In the genomic region with DNA sequence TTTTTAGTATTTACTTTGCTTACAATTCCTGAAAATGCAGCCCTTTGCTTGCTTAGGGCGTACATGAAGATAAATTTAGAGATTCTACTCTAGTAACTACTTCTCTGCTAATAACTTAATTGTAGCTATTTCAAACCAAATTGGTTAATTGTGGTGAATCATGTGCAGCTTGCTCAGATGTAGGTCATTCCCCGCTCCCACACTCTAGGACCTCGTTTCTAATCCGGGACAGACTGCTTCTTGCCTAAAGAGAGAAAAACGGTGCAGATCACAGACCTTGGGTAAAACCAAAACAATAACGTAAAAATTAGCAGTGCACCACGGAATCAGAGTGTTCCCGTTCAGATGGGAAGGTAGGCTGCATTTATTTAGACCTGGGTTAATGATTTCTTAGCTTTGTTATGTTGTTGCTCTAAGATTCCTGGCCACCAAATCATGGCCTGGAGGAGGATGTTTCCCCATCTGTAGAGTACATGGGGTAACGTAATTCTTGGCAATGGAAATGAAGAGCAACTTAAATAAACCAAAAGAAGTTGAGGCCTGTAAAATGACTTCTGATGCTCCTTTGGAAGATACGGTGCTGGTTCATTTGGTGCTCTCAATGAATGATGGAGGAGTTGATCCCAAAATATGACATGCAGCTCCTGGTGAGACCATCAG, we compare ENCODE assay signal across 30 mouse cellular contexts. TPM values are rescaled to one million over a fixed set of nuclear protein-coding genes. Genes with fewer than 3 reads are reported as not detected.
DNase-seq lines count a peak whose midpoint lies in the region; ATAC-seq and TF ChIP-seq lines count a peak whose summit lies in the region.
"Had no signal": no experiment of that assay in that cellular context is flagged by ENCODE, and none has a peak within 500 bp of the region (broad histone marks: within the 10 kb centered on the region; RNA-seq: fewer than 3 reads in every experiment).

No protein-coding gene starts in this region.

- TF ChIP-seq CTCF in hindbrain, postnatal 0 days (IDR thresholded peaks at IDR 0.05; ENCODE audit: low read depth) = no peak
- TF ChIP-seq CTCF in lung, postnatal 0 days (IDR thresholded peaks at IDR 0.05) = no peak

- no peak for TF ChIP-seq EP300 in lung, postnatal 0 days (IDR thresholded peaks at IDR 0.05)

- no peak overlapping the region for H3K4me2 ChIP-seq in hindbrain, embryonic 13.5 days
- H3K4me2 ChIP-seq in hindbrain, postnatal 0 days (ENCODE audit: low read depth, low read length) = no peak overlapping the region
- H3K4me2 ChIP-seq in lung, postnatal 0 days (replicated peaks; ENCODE audit: low read depth, low read length) = no peak overlapping the region
- H3K4me2 ChIP-seq: heart, embryonic 11.5 days; heart, embryonic 15.5 days; hindbrain, embryonic 15.5 days had no signal

- H3K27ac ChIP-seq in hindbrain, embryonic 13.5 days = 0 out of 2 replicates have a peak overlapping the region, but pooled peaks have one; percentile 8
- H3K27ac ChIP-seq in hindbrain, postnatal 0 days = no peak overlapping the region
- no peak overlapping the region for H3K27ac ChIP-seq in lung, postnatal 0 days (ENCODE audit: low read length)
- H3K27ac ChIP-seq: embryonic facial prominence, embryonic 10.5 days; heart, adult 2 months; heart, embryonic 15.5 days; hindbrain, embryonic 10.5 days; hindbrain, embryonic 15.5 days had no signal

- peak; percentile 45; the same call in 1 of the 2 replicates for ATAC-seq in cerebellum, adult (ENCODE audit: insufficient number of reproducible peaks, low FRiP score, low TSS enrichment)
- ATAC-seq in hindbrain, embryonic 13.5 days (ENCODE audit: low FRiP score) = no peak
- ATAC-seq in hindbrain, postnatal 0 days = no peak
- ATAC-seq in lung, postnatal 0 days = no peak
- ATAC-seq: activated CD4-positive, CD25-positive, alpha-beta regulatory T cell, adult 4 months; forebrain, postnatal 0 days; inflammation-experienced regulatory T-cells, adult 6 months; Patski had no signal

- 93% methylated on average over 10 of the region's 10 CpGs for WGBS in hindbrain, embryonic 13.5 days
- WGBS in hindbrain, postnatal 0 days = 84% methylated on average over 10 of the region's 10 CpGs
- WGBS in lung, postnatal 0 days = 93% methylated on average over 10 of the region's 10 CpGs

- H3K36me3 ChIP-seq in hindbrain, embryonic 13.5 days = 0 out of 2 replicates have a peak, but pooled peaks cover 2% of the 10 kb centered on the region
- no peaks in the 10 kb centered on the region for H3K36me3 ChIP-seq in hindbrain, postnatal 0 days (ENCODE audit: insufficient read depth, low read length)
- no peaks in the 10 kb centered on the region for H3K36me3 ChIP-seq in lung, postnatal 0 days (ENCODE audit: insufficient read depth, low read length)
- H3K36me3 ChIP-seq: embryonic facial prominence, embryonic 10.5 days; heart, embryonic 15.5 days; hindbrain, embryonic 15.5 days had no signal

- DNase-seq in cerebellum, adult 9-11 months = no peak
- no peak for DNase-seq in hindbrain, postnatal 0 days (ENCODE audit: low spot score)
- DNase-seq in retina, postnatal 1 day = peak; percentile 6
- DNase-seq in retina, embryonic 14.5 days (ENCODE audit: low spot score) = no peak
- DNase-seq in gonadal fat pad, adult 2 months (ENCODE audit: low read depth) = peak; percentile 54
- no peak for DNase-seq in lung, postnatal 0 days (ENCODE audit: low spot score)
- DNase-seq: adrenal gland, postnatal 14 days; cerebellum, adult 11-12 months; cerebellum, postnatal 10 days; forebrain, postnatal 0 days; gastrocnemius, postnatal 10 days; heart, adult 2 months; kidney, adult 11 months had no signal

- no peaks in the 10 kb centered on the region for H3K27me3 ChIP-seq in hindbrain, embryonic 13.5 days
- no peaks in the 10 kb centered on the region for H3K27me3 ChIP-seq in hindbrain, postnatal 0 days (ENCODE audit: insufficient read depth, low read length)
- H3K27me3 ChIP-seq in lung, postnatal 0 days (replicated peaks; ENCODE audit: insufficient read depth, low read length) = no peaks in the 10 kb centered on the region
- H3K27me3 ChIP-seq: heart, embryonic 15.5 days; hindbrain, embryonic 15.5 days; Patski had no signal

- no peak overlapping the region for H3K9ac ChIP-seq in hindbrain, embryonic 13.5 days
- H3K9ac ChIP-seq in hindbrain, postnatal 0 days (replicated peaks; ENCODE audit: low read length) = no peak overlapping the region
- no peak overlapping the region for H3K9ac ChIP-seq in lung, postnatal 0 days (replicated peaks; ENCODE audit: low read depth)
- H3K9ac ChIP-seq: forebrain, postnatal 0 days; heart, embryonic 15.5 days; hindbrain, embryonic 15.5 days had no signal

- no peak overlapping the region for H3K4me3 ChIP-seq in hindbrain, embryonic 13.5 days
- no peak overlapping the region for H3K4me3 ChIP-seq in hindbrain, postnatal 0 days (ENCODE audit: low read length)
- no peak overlapping the region for H3K4me3 ChIP-seq in lung, postnatal 0 days (ENCODE audit: low read depth, low read length)
- H3K4me3 ChIP-seq: embryonic facial prominence, embryonic 10.5 days; heart, adult 2 months; heart, embryonic 15.5 days; hindbrain, embryonic 10.5 days; hindbrain, embryonic 15.5 days had no signal

- H3K4me1 ChIP-seq in hindbrain, embryonic 13.5 days (replicated peaks) = no peaks in the 10 kb centered on the region
- H3K4me1 ChIP-seq in hindbrain, postnatal 0 days (ENCODE audit: insufficient read depth, low read length) = no peaks in the 10 kb centered on the region
- no peaks in the 10 kb centered on the region for H3K4me1 ChIP-seq in lung, postnatal 0 days (ENCODE audit: insufficient read depth, low read depth, low read length)
- H3K4me1 ChIP-seq: heart, embryonic 15.5 days; hindbrain, embryonic 10.5 days; hindbrain, embryonic 15.5 days had no signal

- no peaks in the 10 kb centered on the region for H3K9me3 ChIP-seq in hindbrain, embryonic 13.5 days
- H3K9me3 ChIP-seq in hindbrain, postnatal 0 days (ENCODE audit: low read length) = no peaks in the 10 kb centered on the region
- H3K9me3 ChIP-seq in lung, postnatal 0 days (ENCODE audit: low read length) = no peaks in the 10 kb centered on the region
- H3K9me3 ChIP-seq: embryonic facial prominence, embryonic 10.5 days; heart, embryonic 15.5 days; hindbrain, embryonic 10.5 days; hindbrain, embryonic 15.5 days had no signal

RNA-seq across cellular contexts. Expression of gene Gm11146, which starts 45.3 kb away (rescaled TPM):
- not detected in 2 replicates for polyA plus RNA-seq in hindbrain, embryonic 13.5 days (2015; fragmentation: Nextera tagmentation; extraction: Ambion mirVana)
- total RNA-seq in hindbrain, postnatal 0 days (2014; rRNA removed) = not detected in 2 replicates
- polyA plus RNA-seq in hindbrain, postnatal 0 days (2015; fragmentation: Nextera tagmentation; extraction: Ambion mirVana) = not detected in 2 replicates
- polyA plus RNA-seq in gonadal fat pad, adult 2 months (2012; rRNA removed) = not detected in 2 replicates
- polyA plus RNA-seq in lung, postnatal 0 days (2015; fragmentation: Nextera tagmentation; extraction: Ambion mirVana) = not detected in 2 replicates
- total RNA-seq: adrenal gland, adult 18-20 months; adrenal gland, postnatal 14 days; forebrain, postnatal 0 days; gastrocnemius, postnatal 10 days; gastrocnemius, postnatal 4 days; heart, adult 2 months; heart, postnatal 25 days; MEL had no signal
- polyA plus RNA-seq: activated CD4-positive, CD25-positive, alpha-beta regulatory T cell, adult 4 months; C2C12; embryonic facial prominence, embryonic 10.5 days; embryonic facial prominence, embryonic 14.5 days; forebrain, embryonic 11.5 days; forebrain, postnatal 0 days; heart, adult 2 months; heart, embryonic 11.5 days; heart, embryonic 15.5 days; hindbrain, embryonic 10.5 days; hindbrain, embryonic 15.5 days; inflammation-experienced regulatory T-cells, adult 6 months; Patski had no signal

Comparison
In these comparisons a context has a peak if more than half of its experiments do, and no peak if none do; other contexts are left out.
1. DNase-seq: peak in retina, postnatal 1 day (single experiment) and gonadal fat pad, adult 2 months (single experiment); none in cerebellum, adult 9-11 months (single experiment), hindbrain, postnatal 0 days (single experiment), retina, embryonic 14.5 days (single experiment) and lung, postnatal 0 days (single experiment).